Comparison of ENCODE assay signal across 8 mouse cellular contexts in the genomic region with DNA sequence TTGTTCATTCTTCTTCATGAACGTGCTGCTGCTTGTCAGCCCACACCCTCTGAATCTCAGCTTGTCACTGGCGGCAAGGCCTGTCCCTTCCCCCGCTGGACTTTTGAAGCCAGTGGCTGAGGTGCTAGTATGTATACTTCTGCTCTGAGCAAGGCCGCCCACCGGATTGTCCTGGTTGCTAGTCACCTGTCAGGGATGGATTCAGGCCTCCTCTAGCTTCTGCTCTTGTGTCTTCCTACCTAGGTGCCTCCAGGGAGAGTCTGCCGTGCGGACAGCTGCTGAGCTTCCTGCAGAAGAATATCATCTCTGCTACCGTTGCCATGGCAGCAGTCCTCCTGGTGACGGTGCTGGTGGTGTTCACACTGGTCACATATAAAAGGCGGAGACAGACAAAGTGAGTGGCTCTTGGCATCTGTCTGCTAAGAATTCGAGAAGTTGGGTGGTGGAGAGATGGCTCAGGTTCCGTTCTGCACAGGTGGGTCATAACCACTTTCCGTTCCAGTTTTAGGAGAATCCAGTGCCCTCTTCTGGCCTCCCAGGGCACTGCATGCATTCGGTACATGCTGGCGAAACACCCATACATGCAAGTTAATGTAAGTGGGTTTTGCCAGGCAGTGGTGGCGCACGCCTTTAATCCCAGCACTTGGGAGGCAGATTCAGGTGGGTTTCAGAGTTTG. TPM values are rescaled to one million over a fixed set of nuclear protein-coding genes. Genes with fewer than 3 reads are reported as not detected.
DNase-seq lines count a peak whose midpoint lies in the region; ATAC-seq lines count a peak whose summit lies in the region.

No protein-coding gene starts in this region.

- 0 out of 2 replicates have a peak overlapping the region, but pooled peaks have one; percentile 4 for H3K27ac ChIP-seq in hindbrain, embryonic 13.5 days
- H3K27ac ChIP-seq in lung, embryonic 16.5 days (ENCODE audit: low read length) = no peak overlapping the region

- H3K36me3 ChIP-seq in hindbrain, embryonic 13.5 days = no peaks in the 10 kb centered on the region
- no peaks in the 10 kb centered on the region for H3K36me3 ChIP-seq in lung, embryonic 16.5 days (ENCODE audit: control insufficient read depth, insufficient read depth, low read length)

- WGBS in hindbrain, embryonic 13.5 days = 23% methylated on average over 17 of the region's 17 CpGs
- WGBS in lung, embryonic 16.5 days = 13% methylated on average over 17 of the region's 17 CpGs

- H3K4me2 ChIP-seq in hindbrain, embryonic 13.5 days = peak overlapping the region; percentile 50
- H3K4me2 ChIP-seq in lung, embryonic 16.5 days (ENCODE audit: low read depth, low read length) = peak overlapping the region; percentile 41

- peak overlapping the region; percentile 24; the same call in 1 of the 2 replicates for H3K9ac ChIP-seq in hindbrain, embryonic 13.5 days
- no peak overlapping the region for H3K9ac ChIP-seq in lung, embryonic 16.5 days (ENCODE audit: low read length)

- H3K4me3 ChIP-seq in hindbrain, embryonic 13.5 days = peak overlapping the region; percentile 30
- H3K4me3 ChIP-seq in lung, embryonic 16.5 days (ENCODE audit: low read length) = peak overlapping the region; percentile 18; the same call in 1 of the 2 replicates

- ATAC-seq in hindbrain, embryonic 13.5 days (ENCODE audit: low FRiP score) = peak; percentile 86
- no peak for ATAC-seq in lung, embryonic 16.5 days (ENCODE audit: low read depth)

- peaks cover 14% of the 10 kb centered on the region for H3K4me1 ChIP-seq in hindbrain, embryonic 13.5 days (replicated peaks)
- H3K4me1 ChIP-seq in lung, embryonic 16.5 days (replicated peaks; ENCODE audit: control insufficient read depth, insufficient read depth, low read length) = no peaks in the 10 kb centered on the region

- DNase-seq in NIH3T3 (ENCODE audit: low read depth) = peak; percentile 67
- peak; percentile 79 for DNase-seq in cerebellum, adult 8-10 months
- peak; percentile 67 to 92 for DNase-seq in frontal cortex, adult 2 months (ENCODE audit: extremely low spot score in 1 of 2, low spot score in 1 of 2)
- peak; percentile 74 to 79 for DNase-seq in layer of hippocampus, postnatal 10 days (ENCODE audit: low spot score in 2 of 2)
- peak; percentile 61 for DNase-seq in ovary, postnatal 14 days (ENCODE audit: low spot score)
- DNase-seq in thymus, postnatal 14 days = peak; percentile 87

- H3K27me3 ChIP-seq in hindbrain, embryonic 13.5 days = 0 out of 2 replicates have a peak, but pooled peaks cover 6% of the 10 kb centered on the region
- H3K27me3 ChIP-seq in lung, embryonic 16.5 days (ENCODE audit: control insufficient read depth, insufficient read depth, low read depth, low read length) = peaks cover 3% of the 10 kb centered on the region; the same call in 1 of the 2 replicates

- H3K9me3 ChIP-seq in hindbrain, embryonic 13.5 days = no peaks in the 10 kb centered on the region
- no peaks in the 10 kb centered on the region for H3K9me3 ChIP-seq in lung, embryonic 16.5 days (ENCODE audit: control insufficient read depth, low read length)

RNA-seq across cellular contexts. Expression of a gene that starts 17.2 kb away (rescaled TPM):
- 2.5 and 3.7 TPM in 2 replicates for polyA plus RNA-seq in frontal cortex, adult 2 months (2012; rRNA removed)
- 0.43 and 1.2 TPM in 2 replicates for polyA plus RNA-seq in hindbrain, embryonic 13.5 days (2015; fragmentation: Nextera tagmentation; extraction: Ambion mirVana)
- total RNA-seq in layer of hippocampus, postnatal 10 days (2021) = 1 to 10 TPM; 3.0 to 3.2 TPM
- polyA plus RNA-seq in lung, embryonic 16.5 days (2015; fragmentation: Nextera tagmentation; extraction: Ambion mirVana) = 1.5 and 1.9 TPM in 2 replicates

RNA-seq across cellular contexts. Expression of a gene that starts 30.2 kb away (rescaled TPM):
- 362 and 413 TPM in 2 replicates for polyA plus RNA-seq in frontal cortex, adult 2 months (2012; rRNA removed)
- 101 and 107 TPM in 2 replicates for polyA plus RNA-seq in hindbrain, embryonic 13.5 days (2015; fragmentation: Nextera tagmentation; extraction: Ambion mirVana)
- 100 to 1,000 TPM; 187 to 191 TPM for total RNA-seq in layer of hippocampus, postnatal 10 days (2021)
- polyA plus RNA-seq in lung, embryonic 16.5 days (2015; fragmentation: Nextera tagmentation; extraction: Ambion mirVana) = 90.0 and 93.1 TPM in 2 replicates

RNA-seq across cellular contexts. Expression of a gene that starts 34.5 kb away (rescaled TPM):
- 0.10 and 0.46 TPM in 2 replicates for polyA plus RNA-seq in frontal cortex, adult 2 months (2012; rRNA removed)
- polyA plus RNA-seq in hindbrain, embryonic 13.5 days (2015; fragmentation: Nextera tagmentation; extraction: Ambion mirVana) = 0.43 and 0.57 TPM in 2 replicates
- total RNA-seq in layer of hippocampus, postnatal 10 days (2021) = 1 to 10 TPM; 1.2 TPM
- not detected in 2 replicates for polyA plus RNA-seq in lung, embryonic 16.5 days (2015; fragmentation: Nextera tagmentation; extraction: Ambion mirVana)

RNA-seq across cellular contexts. Expression of a gene that starts 53.2 kb away (rescaled TPM):
- polyA plus RNA-seq in frontal cortex, adult 2 months (2012; rRNA removed) = 636 and 685 TPM in 2 replicates
- 619 and 648 TPM in 2 replicates for polyA plus RNA-seq in hindbrain, embryonic 13.5 days (2015; fragmentation: Nextera tagmentation; extraction: Ambion mirVana)
- 100 to 1,000 TPM; 732 to 792 TPM for total RNA-seq in layer of hippocampus, postnatal 10 days (2021)
- 514 and 543 TPM in 2 replicates for polyA plus RNA-seq in lung, embryonic 16.5 days (2015; fragmentation: Nextera tagmentation; extraction: Ambion mirVana)
